Mouse (Mus musculus) E14TG2a.4 (cell line): ENCODE data around the gene Agxt.

ENCODE experiments used
- CTCF ChIP-seq: conservative IDR thresholded peaks from 2 replicates; pipeline ENCODE4 v1.5.1; 2014; ENCODE audit warnings: low read length
- POU5F1 ChIP-seq: IDR thresholded peaks from 2 replicates; pipeline ENCODE4 v1.6.1; 2014; ENCODE audit warnings: low read length, borderline replicate concordance

- TF ChIP-seq CTCF (no peak), POU5F1 (no peak)
Measured at GRCm38 (mm10) chr1:93157566-93157965, 22.5 kb downstream of the Agxt start.
